Mouse (Mus musculus) stomach, postnatal 0 days (tissue): ENCODE measurements around the gene Trpm3. TPM values are rescaled to one million over a fixed set of nuclear protein-coding genes. Genes with fewer than 3 reads are reported as not detected.

Experiments
- ATAC-seq: fragments of 200-750 bp; cut with Nextera tagmentation; 2 replicates; pipeline ENCODE4 v1.8.0; 2017; ENCODE audit not compliant: low FRiP score, low TSS enrichment
- DNase-seq: peaks from one replicate; pipeline ENCODE4 v3.0.0-alpha.2; 2016; ENCODE audit warnings: low spot score
- H3K27ac ChIP-seq: fragments of 300-500 bp; sonication (generic); replicated peaks from 2 replicates; pipeline ENCODE4 v1.5.1; 2014; ENCODE audit warnings: mild to moderate bottlenecking, control low read depth
- H3K27me3 ChIP-seq: fragments of 300-500 bp; sonication (generic); 2 replicates; pipeline ENCODE4 v1.6.1; 2014; ENCODE audit warnings: low read length; ENCODE audit not compliant: control insufficient read depth, insufficient read depth
- H3K36me3 ChIP-seq: fragments of 300-500 bp; sonication (generic); 2 replicates; pipeline ENCODE4 v1.6.1; 2014; ENCODE audit warnings: low read length, mixed read lengths; ENCODE audit not compliant: control insufficient read depth, insufficient read depth
- H3K4me1 ChIP-seq: fragments of 300-500 bp; sonication (generic); replicated peaks from 2 replicates; pipeline ENCODE4 v1.6.1; 2014; ENCODE audit warnings: antibody characterized with exemption; ENCODE audit not compliant: control insufficient read depth, insufficient read depth
- H3K4me2 ChIP-seq: fragments of 300-500 bp; sonication (generic); replicated peaks from 2 replicates; pipeline ENCODE4 v1.6.1; 2014; ENCODE audit warnings: low read depth, mild to moderate bottlenecking, control low read depth, moderate library complexity
- H3K4me3 ChIP-seq: fragments of 300-500 bp; sonication (generic); 2 replicates; pipeline ENCODE4 v1.5.1; 2014; ENCODE audit warnings: low read depth, low read length, control low read depth
- H3K9ac ChIP-seq: fragments of 300-500 bp; sonication (generic); 2 replicates; pipeline ENCODE4 v1.6.1; 2014; ENCODE audit warnings: mild to moderate bottlenecking, low read length, control low read depth, mixed read lengths
- H3K9me3 ChIP-seq: fragments of 300-500 bp; sonication (generic); 2 replicates; pipeline ENCODE4 v1.6.1; 2016; ENCODE audit warnings: low read length; ENCODE audit not compliant: control insufficient read depth
- CTCF ChIP-seq: IDR thresholded peaks from 2 replicates; pipeline ENCODE4 v1.5.1; 2016; ENCODE audit warnings: antibody characterized with exemption, low read depth, mild to moderate bottlenecking, moderate library complexity
- EP300 ChIP-seq: optimal IDR thresholded peaks from 2 replicates; pipeline ENCODE3; 2016; ENCODE audit warnings: antibody characterized with exemption
- WGBS: fragments of 180-500 bp; shearing (Covaris S2); extraction: QIAGEN DNeasy Blood & Tissue Kit; methylation state at CpG from one replicate; pipeline ENCODE4 v1.1.7; 2014; 5-methylcytosine and 5-hydroxymethylcytosine counted together
- polyA plus RNA-seq: library from polyadenylated mRNA; unstranded; fragments of >200 nt; fragmentation: Nextera tagmentation; extraction: Ambion mirVana; gene quantifications from 2 replicates; pipeline ENCODE4 v1.2.1, GENCODE M21; 2015

Trpm3 gene
- polyA plus RNA-seq, 1 experiment from 2014 or later: 0.33 TPM

- Histone ChIP-seq H3K27ac (no peak overlapping the region), H3K4me3 (no peak overlapping the region), H3K4me2 (no peak overlapping the region), H3K9ac (no peak overlapping the region), H3K36me3 (no peaks in the 10 kb centered on the region), H3K9me3 (no peaks in the 10 kb centered on the region), H3K4me1 (no peaks in the 10 kb centered on the region), H3K27me3 (no peaks in the 10 kb centered on the region)
- ATAC-seq (no peak), DNase-seq (no peak)
- 85% methylated on average over 3 of the region's 3 CpGs for WGBS
- TF ChIP-seq CTCF: no peak
- no peak for TF ChIP-seq EP300
Observed at GRCm38 (mm10) chr19:22594492-22594891, 455.6 kb downstream of the Trpm3 start.

DNA sequence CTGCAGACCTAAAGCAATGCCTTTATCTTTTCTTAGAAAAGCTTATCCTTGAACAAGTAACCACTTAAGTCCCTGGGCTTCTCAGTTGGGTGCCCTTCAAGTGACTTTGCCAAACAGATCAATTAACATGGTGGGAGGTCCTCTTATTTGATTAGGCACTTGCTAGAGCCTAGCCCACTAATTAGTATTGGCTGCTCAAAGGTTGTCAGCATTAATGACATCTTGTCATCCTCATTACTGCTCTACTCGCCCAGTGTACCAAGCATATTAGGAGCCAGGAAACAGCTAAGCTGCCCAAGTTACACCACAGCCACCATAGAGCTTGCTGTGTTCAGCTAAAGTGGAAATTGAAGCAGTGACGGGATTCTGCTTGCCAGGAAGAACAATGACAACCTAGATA lies 456.4 kb downstream of the Trpm3 start:
- ATAC-seq (no peak), DNase-seq (no peak)
- Histone ChIP-seq H3K27me3 (no peaks in the 10 kb centered on the region), H3K4me2 (no peak overlapping the region), H3K9me3 (no peaks in the 10 kb centered on the region), H3K4me3 (no peak overlapping the region), H3K27ac (no peak overlapping the region), H3K36me3 (no peaks in the 10 kb centered on the region), H3K4me1 (no peaks in the 10 kb centered on the region), H3K9ac (no peak overlapping the region)
- 57% methylated on average over 2 of the region's 2 CpGs for WGBS
- TF ChIP-seq EP300 (no peak), CTCF (no peak)

DNA sequence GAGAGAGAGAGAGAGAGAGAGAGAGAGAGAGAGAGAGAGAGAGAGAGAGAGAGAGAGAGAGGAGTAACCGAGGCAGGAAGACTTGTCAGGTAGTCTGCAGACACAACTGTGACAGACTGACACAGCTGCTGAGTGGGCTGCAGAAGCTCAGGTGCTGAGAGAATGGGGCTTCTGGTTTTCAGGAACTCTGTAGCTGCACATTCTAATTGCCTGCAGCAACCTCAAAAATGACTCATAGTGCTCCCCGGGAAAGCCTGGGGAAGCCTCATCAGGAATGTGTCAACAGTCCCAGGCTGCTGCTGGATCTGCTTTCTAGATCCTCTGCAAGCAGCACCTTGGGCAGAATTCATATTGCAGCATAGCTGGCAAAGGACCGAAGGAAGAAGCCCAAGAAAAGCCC lies 457.9 kb downstream of the Trpm3 start:
- ATAC-seq (no peak), DNase-seq (no peak)
- no peaks in the 10 kb centered on the region for H3K27me3 ChIP-seq
- 20% methylated on average over 3 of the region's 3 CpGs for WGBS
- H3K4me2 ChIP-seq: no peak overlapping the region
- H3K9me3 ChIP-seq: no peaks in the 10 kb centered on the region
- no peaks in the 10 kb centered on the region for H3K4me1 ChIP-seq
- no peak overlapping the region for H3K27ac ChIP-seq
- no peak for TF ChIP-seq CTCF
- no peak for TF ChIP-seq EP300
- no peak overlapping the region for H3K9ac ChIP-seq
- no peaks in the 10 kb centered on the region for H3K36me3 ChIP-seq
- no peak overlapping the region for H3K4me3 ChIP-seq

- no peaks in the 10 kb centered on the region for H3K36me3 ChIP-seq
- no peak for ATAC-seq
- TF ChIP-seq CTCF (no peak), EP300 (no peak)
- H3K9me3 ChIP-seq: no peaks in the 10 kb centered on the region
- H3K27me3 ChIP-seq: no peaks in the 10 kb centered on the region
- H3K4me2 ChIP-seq: no peak overlapping the region
- H3K4me1 ChIP-seq: no peaks in the 10 kb centered on the region
- H3K9ac ChIP-seq: no peak overlapping the region
- no peak for DNase-seq
- H3K27ac ChIP-seq: no peak overlapping the region
- WGBS: 34% methylated on average over 4 of the region's 4 CpGs
- H3K4me3 ChIP-seq: no peak overlapping the region
Observed at GRCm38 (mm10) chr19:22604322-22604721, 465.5 kb downstream of the Trpm3 start.

DNA sequence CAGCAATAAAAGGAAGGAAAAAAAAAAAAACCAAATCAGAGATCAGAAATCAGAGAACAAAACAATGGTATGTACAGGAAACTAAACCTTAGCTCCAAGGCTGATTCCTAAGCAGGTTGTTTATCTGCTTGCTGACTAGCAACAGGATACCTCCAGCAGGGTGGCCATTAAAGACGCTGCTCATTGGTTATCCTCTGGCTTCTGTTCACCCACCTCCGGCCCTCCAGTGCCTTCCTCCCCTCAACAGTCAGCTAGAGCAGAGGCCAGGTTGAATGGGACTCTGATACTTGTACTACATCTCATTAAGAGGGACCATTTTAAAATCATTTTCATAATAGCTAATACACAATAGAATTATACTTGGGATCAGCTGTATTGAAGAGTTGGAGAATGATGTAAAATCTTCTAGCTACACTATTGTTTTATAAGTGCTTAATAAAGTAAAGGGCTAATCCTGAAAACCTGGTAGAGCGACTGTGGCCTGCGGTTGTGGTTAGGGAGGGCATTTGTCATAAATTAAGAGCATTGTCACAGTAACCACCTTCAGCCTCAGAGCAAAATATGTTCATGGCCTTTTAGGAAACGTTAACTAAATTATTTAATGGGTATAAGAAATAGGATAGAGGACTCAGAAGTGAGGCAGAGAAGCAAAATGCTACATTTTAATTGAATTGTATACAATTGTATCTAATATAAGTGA lies 469.3 kb downstream of the Trpm3 start:
- WGBS: 67% methylated on average over 5 of the region's 5 CpGs
- H3K4me3 ChIP-seq: no peak overlapping the region
- DNase-seq: no peak
- no peak for ATAC-seq
- H3K4me2 ChIP-seq: no peak overlapping the region
- TF ChIP-seq EP300: no peak
- no peak for TF ChIP-seq CTCF
- no peak overlapping the region for H3K27ac ChIP-seq
- no peak overlapping the region for H3K9ac ChIP-seq
- no peaks in the 10 kb centered on the region for H3K9me3 ChIP-seq
- H3K36me3 ChIP-seq: no peaks in the 10 kb centered on the region
- H3K4me1 ChIP-seq: no peaks in the 10 kb centered on the region
- no peaks in the 10 kb centered on the region for H3K27me3 ChIP-seq

DNA sequence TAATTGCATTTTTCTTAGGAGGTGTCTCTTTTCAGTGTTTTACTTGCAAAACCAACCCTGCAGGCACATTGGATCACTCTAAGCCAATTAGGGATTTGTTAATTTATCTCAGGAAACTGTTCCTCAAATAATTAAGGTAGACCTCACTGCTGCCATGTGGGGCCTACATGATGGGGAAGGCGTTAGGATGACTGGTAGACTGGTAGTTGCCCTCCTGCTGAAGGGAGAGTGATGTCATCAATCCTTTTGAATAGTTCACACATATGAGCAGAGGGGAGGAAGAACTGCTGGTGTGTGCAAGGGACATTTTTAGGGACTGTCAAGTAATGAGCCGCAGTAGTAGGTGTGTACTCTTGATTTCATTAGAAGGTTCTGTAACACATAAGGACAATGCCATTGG lies 472.8 kb downstream of the Trpm3 start:
- ATAC-seq (no peak), DNase-seq (no peak)
- Histone ChIP-seq H3K9me3 (no peaks in the 10 kb centered on the region), H3K27me3 (no peaks in the 10 kb centered on the region), H3K4me3 (no peak overlapping the region), H3K4me1 (no peaks in the 10 kb centered on the region), H3K9ac (no peak overlapping the region), H3K4me2 (no peak overlapping the region), H3K27ac (no peak overlapping the region), H3K36me3 (no peaks in the 10 kb centered on the region)
- TF ChIP-seq EP300 (no peak), CTCF (no peak)
- WGBS: 78% methylated on average over 2 of the region's 2 CpGs
